Mouse (Mus musculus) gastrocnemius, adult 8-10 months (tissue): Measurements from ENCODE around the gene Map1s. TPM values are rescaled to one million over a fixed set of nuclear protein-coding genes. Genes with fewer than 3 reads are reported as not detected.

Source experiments
- DNase-seq, 2 experiments: peaks; one replicate each; pipeline ENCODE4 v3.0.0; 2022; ENCODE audit warnings: low spot score in 2 of 2
- microRNA-seq: library from miRNA; unstranded; fragments of <30 nt; microRNA quantifications from one replicate; pipeline ENCODE4 v1.2.0, GENCODE M21; 2022
- total RNA-seq, 4 experiments: library from RNA; stranded (reverse); gene quantifications; 2 replicates each; pipeline ENCODE4 v1.2.4; 2022

The Map1s gene
- total RNA-seq, 4 experiments from 2014 or later: 9.2 to 15.9 (median 13.7) TPM

DNA sequence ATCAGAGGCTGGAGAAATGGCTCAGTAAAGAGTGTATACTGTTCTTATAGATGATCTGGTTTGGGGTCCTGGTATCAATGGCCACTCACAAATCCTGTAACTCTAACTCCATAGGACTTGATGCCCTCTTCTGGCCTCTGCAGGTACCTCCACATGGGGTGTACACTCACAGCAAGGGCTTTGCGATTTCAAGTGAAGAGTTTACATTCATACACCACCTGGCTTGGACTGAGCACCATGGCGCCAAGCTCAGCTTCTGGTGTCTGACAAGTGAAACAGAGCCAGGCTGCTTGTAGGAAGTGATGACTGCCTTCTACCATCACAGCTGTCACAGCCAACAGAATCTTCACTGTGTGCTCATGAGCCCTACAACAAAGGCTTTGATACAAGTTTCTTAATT, 35.7 kb downstream of the Map1s start:
- DNase-seq: no peak

DNA sequence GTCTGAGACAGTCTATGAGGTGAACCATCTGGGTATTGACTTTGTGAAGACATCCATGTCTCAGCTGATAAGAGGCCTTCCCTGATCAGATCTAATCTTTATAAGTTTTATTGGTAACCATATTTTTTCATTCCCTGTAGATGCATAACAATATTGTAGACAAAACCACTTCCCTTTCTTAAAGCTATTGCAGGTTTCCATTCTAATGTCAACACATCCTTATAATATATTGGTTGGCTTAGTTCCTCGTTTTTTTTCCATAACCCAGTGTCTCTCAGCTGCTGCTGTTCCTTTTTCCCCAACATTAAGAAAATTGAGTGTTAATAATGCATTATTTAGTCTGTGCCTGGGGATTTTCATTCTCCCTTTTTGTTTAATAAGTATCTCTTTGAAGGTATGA, 37.5 kb downstream of the Map1s start:
- no peak for DNase-seq

DNA sequence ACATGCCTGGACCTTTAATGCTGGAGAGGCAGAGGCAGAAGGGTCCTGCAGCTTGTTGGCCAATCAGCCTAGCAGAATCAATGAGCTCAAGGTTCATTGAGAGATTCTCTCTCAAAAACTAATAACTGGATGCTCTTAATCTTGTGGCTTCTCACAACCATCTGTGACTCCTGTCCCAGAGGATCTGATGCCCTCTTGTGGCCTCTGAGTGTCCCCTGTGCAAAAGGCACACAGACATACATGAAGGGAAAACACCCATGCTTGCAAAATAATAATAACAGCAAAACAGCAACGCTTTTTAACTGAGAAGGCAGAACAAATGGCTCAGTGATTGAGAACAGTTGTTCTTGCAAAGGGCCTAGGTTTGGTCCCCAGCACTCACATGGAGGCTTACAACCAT, 44.1 kb downstream of the Map1s start:
- DNase-seq: no peak

DNA sequence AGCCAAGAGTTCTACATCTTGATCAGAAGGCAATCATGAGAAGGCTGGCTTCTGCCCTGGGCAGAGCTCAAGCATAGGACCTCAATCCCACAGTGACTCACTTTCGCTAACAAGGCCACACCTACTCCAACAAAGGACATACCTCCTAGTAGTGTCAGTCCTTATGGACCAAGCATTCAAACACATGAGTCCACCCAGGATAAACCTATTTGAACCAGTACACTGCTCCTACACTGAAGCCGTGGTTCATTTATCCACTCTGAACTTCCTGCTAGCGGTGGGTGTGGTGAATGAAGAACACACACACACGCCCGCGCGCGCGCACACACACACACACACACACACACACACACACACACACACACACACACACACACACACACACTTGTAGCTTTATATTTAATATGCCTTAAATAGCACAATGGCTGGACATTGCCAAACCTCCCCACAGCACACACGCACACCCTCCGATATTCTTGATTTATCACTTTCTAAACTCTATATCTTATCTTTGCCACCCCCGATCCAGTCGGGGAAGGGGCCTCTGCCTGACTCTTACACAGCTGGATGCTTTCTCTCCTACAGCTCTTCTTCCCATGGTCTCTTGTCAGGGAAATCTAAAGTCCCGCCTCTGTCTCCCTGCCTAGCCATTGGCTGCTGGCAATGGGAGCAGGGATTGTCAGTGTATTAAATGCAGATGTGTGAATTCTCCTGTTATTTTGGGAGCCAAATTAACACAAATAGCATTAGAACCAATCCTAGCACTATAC, 55.2 kb downstream of the Map1s start:
- no peak for DNase-seq

DNA sequence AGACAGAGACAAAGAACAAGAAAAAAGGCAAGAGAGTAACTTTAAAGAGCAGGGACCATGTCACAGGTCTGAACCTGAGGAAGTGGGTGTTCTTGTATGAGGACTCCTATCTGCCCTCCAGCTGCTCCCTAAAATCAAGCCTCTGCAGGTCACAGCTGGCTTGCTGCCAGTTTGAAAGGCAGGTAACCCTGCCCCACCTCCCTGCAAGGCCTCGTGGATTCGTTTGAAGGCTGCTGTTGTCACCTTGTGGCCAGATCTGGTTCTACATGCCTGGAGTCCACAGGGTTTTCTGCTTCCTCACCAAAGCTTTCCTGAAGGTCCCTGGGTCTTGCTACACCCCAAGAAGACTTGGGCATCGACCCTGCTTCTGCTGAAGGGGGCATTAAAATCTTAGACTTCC, 58.4 kb downstream of the Map1s start:
- no peak for DNase-seq

DNA sequence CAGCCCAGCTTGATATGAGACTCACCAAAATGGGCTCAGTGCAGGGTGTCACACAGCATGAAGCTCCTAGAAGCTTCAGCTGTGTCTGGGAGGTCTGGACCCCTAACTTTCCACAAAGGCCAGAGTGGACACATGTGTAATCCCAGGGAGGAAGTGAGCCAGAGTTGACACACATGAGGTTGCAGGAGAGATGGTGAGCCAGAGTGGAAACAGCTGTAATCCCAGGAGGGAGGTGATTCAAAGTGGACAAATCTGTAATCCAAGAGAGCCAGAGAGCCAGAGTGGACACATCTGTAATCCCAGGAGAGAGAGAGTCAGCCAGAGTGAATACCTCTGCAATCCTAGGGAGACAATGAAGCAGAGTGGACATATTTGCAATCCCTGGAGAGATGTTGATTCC, 59.1 kb downstream of the Map1s start:
- DNase-seq: no peak

Small RNA genes within 50 kb of the gene (microRNA-seq; reads per million reads assigned to microRNA genes)
- not detected for gene Mir1969
- not detected for gene Mir7067

Other genes with a start within 250 kb of the Map1s start
- 10 to 100 TPM; 13.6 to 19.0 (median 15.7) TPM for gene Pgpep1, start 245.5 kb upstream of the Map1s start, total RNA-seq
- gene Lsm4, start 232.7 kb upstream of the Map1s start, total RNA-seq: 10 to 100 TPM; 64.4 to 75.4 (median 70.3) TPM
- gene Jund, start 207.0 kb upstream of the Map1s start, total RNA-seq: 10 to 100 TPM; 31.9 to 42.0 (median 38.3) TPM
- gene Iqcn, start 202.5 kb upstream of the Map1s start, total RNA-seq: not detected
- not detected for gene Gm3336, start 187.4 kb upstream of the Map1s start, total RNA-seq
- 1 to 10 TPM in 2 of 4 experiments, under 1 TPM in 2; 0.65 to 2.3 (median 1.1) TPM for gene Pde4c, start 182.2 kb upstream of the Map1s start, total RNA-seq
- gene Rab3a, start 151.3 kb upstream of the Map1s start, total RNA-seq: 10 to 100 TPM; 28.5 to 34.0 (median 32.3) TPM
- 10 to 100 TPM; 19.7 to 24.6 (median 22.2) TPM for gene Mpv17l2, start 145.0 kb upstream of the Map1s start, total RNA-seq
- gene Pik3r2, start 129.2 kb upstream of the Map1s start, total RNA-seq: 10 to 100 TPM; 14.5 to 17.4 (median 16.0) TPM
- gene Mast3, start 100.9 kb upstream of the Map1s start, total RNA-seq: 1 to 10 TPM; 1.7 to 4.5 (median 2.4) TPM
- gene Il12rb1, start 97.5 kb upstream of the Map1s start, total RNA-seq: not detected
- 100 to 1,000 TPM in 1 of 4 experiments, 10 to 100 TPM in 3; 38.9 to 177 (median 68.9) TPM for gene Arrdc2, start 66.2 kb upstream of the Map1s start, total RNA-seq
- 10 to 100 TPM; 18.0 to 21.5 (median 20.5) TPM for gene Kcnn1, start 42.7 kb upstream of the Map1s start, total RNA-seq
- 10 to 100 TPM; 61.7 to 77.8 (median 67.5) TPM for gene Ccdc124, start 32.0 kb upstream of the Map1s start, total RNA-seq
- not detected for gene Slc5a5, start 13.2 kb upstream of the Map1s start, total RNA-seq
- 1,000 to 10,000 TPM in 2 of 4 experiments, 100 to 1,000 TPM in 2; 935 to 1,159 (median 1,025) TPM for gene Rpl18a, start 8.5 kb upstream of the Map1s start, total RNA-seq